Mouse (Mus musculus) embryo, embryonic 10 days (tissue): Measurements from ENCODE around the gene Ganab.
"Not testable (repeated sequence)": the region's sequence is repeated elsewhere in the genome, so short reads cannot be mapped to it uniquely, and the experiment has no call there.

ENCODE experiments used
- DNase-seq: peaks from one replicate; pipeline ENCODE4 v3.0.0-alpha.2; 2015; ENCODE audit warnings: low spot score

Ganab gene

DNA sequence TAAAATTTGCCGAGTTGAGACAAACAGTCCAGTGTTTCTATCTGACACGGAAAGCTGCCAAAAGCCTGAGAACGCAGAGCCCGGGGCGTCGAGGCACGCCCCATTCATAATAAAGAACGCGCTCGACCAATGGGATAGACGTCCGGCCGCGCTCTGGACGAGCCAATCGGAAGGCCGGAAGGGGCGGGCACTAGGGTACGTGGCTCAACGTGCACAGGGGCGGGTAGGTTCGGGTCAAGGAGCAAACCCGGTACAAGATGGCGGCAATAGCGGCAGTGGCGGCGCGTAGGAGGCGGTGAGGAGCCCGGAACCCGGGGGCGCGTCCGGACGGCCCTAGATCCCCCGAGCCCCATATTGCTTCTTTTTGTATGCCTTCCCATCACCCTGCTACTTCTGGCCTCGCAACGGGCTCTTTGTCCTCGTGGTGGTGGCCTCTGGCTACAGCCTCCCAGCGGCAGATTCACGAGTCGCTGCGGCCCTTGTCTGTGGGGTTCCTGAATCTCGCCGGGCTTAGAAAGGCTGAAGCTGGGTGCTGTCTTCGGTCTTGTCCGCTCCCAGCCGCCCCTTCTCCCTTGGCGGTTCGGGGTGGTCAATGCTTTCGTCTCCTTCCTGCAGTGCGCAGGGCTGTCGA lies at the start of gene Ganab:
Gene Ganab (plus strand): TSS at position 207 of the 631 bp plus-strand sequence.
- DNase-seq, result peak; percentile 99

- DNase-seq, result no peak
Measured at GRCm38 (mm10) chr19:8848356-8848755, 49.5 kb upstream of the Ganab start.

DNA sequence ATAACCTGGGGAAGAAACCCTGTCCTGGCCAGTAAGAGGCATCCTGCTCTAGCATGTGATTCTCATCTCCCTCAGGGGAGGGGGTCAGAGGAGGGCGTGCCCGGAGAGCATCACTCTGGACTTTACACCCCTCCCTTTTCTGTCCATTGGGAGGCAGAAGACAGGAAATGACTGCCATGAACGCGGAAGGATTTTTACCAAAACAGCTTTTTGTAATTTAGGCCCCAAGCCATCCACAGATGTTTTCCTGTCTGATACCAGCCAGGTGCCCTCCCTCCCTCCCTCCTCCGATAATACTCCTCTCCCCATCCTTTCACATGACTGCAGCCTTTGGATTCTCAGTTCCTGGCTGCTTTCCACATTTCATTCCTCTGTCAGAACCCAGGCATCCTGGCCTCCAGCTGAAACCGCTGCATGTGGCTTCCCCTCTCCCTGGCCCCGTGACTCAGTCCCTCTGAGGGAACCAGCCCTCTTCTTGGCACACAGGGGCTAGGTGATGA lies 47.4 kb upstream of the Ganab start, which contains the start of gene Lrrn4cl:
Gene Lrrn4cl (plus strand): TSS at position 367 of the 500 bp plus-strand sequence.
- DNase-seq, result peak; percentile 68

GRCm38 (mm10) chr19:8851639-8852038 lies 46.2 kb upstream of the Ganab start:
- DNase-seq, result no peak

DNA sequence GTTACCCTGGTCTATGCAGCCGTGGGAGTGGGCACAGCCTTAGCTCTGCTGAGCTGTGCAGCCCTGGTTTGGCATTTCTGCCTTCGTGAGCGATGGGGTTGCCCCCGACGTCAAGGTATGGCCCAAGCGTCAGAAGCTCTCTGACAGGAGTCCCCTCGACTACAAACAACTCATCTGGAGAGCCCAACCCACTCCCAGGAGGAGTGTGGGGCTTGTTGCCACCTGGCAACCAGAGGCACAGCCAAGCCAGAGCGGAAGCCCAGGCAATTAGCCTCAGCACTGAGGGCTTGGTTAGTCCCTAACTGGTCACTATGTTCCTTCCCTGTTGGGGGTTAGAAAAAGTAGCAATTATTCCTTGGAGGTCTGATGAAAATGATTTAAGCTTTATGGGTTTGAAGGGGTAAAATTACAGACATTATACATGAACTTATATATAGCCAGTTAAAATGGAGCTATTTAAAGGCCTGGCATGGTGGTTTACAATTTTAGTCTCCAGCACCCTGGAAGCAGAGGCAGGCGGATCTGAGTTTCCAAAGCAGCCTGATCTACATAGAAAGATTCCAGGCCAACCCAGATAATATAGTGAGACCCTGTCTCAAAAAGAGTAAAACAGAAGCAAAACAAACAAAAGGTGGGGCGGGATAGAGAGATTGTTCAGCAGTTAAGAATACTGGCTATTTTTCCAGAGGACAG lies 45.5 kb upstream of the Ganab start:
- DNase-seq, result no peak

DNA sequence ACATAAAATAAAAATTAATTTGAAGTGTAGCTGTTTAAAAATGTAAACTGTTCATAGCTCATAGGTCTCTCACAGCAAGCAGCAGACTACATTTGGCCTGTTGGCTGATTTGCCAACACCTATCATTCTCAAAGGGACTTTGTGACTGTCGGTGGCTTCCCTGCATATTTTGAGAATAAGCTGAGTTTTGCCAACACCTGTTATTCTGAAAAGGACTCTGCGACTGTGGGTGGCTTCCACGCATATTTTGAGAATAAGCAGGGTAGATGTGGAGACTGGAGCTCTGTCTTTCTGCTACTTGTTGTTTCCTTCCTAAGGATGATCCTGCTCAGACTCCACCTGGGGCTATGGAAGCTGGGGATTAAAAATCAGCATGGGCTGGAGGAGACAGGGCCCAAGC lies 44.8 kb upstream of the Ganab start:
- DNase-seq, result no peak

- peak; percentile 65 for DNase-seq
Measured at GRCm38 (mm10) chr19:8857689-8858088, 40.2 kb upstream of the Ganab start.

GRCm38 (mm10) chr19:8859018-8859417 lies 38.9 kb upstream of the Ganab start:
- peak; percentile 41 for DNase-seq

- DNase-seq, result no peak
Measured at GRCm38 (mm10) chr19:8864265-8864664, 33.6 kb upstream of the Ganab start.

- not testable (repeated sequence) for DNase-seq
Measured at GRCm38 (mm10) chr19:8870381-8870780, 27.5 kb upstream of the Ganab start.

- no peak for DNase-seq
Measured at GRCm38 (mm10) chr19:8870838-8871237, 27.0 kb upstream of the Ganab start.

DNA sequence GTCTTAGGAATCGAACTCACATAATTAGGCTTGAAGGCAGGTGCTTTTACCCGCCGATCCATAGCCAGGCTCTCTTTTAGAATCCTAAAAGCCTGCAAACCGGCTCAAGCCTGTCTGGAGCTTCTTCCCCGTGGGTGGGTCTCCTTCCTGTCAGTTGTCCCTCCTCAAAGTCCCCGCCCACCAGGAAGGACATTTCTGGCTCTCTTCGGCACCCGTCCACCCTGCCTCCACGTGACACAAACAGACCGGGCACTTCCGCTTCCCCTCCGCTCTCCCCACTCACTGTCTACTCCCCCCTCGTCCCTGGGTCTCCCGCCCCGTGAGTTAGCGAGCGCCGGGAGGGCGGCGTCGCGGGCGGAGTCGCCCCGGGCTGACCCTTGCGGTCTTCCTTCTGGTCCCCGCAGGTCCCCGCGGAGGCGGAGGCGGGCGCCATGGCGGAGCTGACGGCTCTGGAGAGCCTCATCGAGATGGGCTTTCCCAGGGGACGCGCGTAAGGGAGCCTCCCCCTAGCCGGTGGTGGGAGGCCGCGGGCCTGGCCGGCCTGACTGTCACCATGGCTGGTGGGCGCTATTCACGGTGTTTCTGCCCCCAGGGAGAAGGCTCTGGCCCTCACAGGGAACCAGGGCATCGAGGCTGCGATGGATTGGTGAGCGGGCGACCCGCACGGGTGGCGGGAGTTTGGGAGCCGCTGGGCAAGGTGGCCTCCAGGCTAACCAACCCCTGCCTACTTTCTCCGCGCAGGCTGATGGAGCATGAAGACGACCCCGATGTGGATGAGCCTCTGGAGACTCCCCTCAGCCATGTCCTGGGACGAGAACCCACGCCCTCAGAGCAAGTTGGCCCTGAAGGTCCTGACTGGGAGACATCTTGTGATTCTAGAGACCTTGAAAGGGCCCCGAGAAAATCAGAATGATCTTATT lies 26.3 kb upstream of the Ganab start, which contains the start of gene Ubxn1:
Gene Ubxn1 (plus strand): TSS at position 230 of the 920 bp plus-strand sequence.
- DNase-seq, result peak; percentile 98

- no peak for DNase-seq
Measured at GRCm38 (mm10) chr19:8872266-8872840, 25.5 kb upstream of the Ganab start.

DNA sequence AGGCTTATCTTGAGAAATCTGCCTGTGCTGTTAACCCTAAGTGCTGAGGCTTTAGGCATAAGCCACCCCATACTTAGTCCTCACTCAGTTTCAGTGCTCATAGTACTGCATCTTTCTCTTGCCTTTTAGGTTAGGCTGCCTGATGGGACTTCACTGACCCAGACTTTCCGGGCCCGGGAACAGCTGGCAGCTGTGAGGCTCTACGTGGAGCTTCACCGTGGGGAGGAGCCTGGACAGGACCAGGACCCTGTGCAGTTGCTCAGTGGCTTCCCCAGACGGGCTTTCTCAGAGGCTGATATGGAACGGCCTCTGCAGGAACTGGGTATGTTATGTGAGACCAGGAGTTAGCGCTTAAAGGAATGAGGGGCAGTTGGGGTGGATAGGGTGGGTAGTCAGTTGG lies 22.8 kb upstream of the Ganab start:
- DNase-seq, result no peak

GRCm38 (mm10) chr19:8880311-8881033 lies 17.4 kb upstream of the Ganab start, which contains the start of gene Uqcc3:
Gene Uqcc3, minus strand, starts transcription at chr19:8880923.
- peak; percentile 91 for DNase-seq

DNA sequence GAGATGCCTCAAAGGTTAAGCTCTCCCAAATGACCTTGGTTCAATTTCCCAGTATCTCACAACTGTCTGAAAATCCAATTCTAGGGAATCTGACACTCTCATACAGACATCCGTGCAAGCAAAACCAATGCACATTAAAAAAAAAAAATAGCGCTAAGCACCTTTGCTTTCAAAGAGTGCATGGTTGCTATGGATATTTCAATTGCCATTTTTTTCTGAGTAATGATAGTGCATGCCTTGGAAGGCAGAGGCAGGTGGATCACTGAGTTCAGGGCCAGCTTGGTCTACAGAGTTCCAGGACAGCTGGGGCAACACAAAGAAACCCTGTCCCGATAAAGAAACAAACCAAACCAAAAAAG lies 16.9 kb upstream of the Ganab start:
- DNase-seq, result no peak

DNA sequence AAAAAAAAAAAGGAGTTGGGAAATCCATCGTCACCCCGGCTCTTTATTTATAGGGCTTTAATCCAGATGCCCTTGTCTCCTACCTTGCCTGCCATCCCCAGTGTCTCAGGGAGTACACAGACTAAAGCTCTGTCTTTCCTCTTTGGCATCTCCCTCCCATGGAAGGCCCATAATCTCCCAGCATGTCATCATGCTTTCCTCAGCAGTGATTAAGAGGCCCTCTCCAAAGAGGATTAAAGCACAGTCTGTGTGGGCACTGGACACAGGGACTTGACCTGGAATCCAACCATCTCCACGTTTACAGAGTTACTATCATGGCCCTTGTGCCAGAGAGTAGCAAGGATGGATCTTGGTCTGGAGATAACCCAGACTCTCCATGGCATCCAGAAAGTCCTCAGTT lies 14.3 kb upstream of the Ganab start, which contains the start of the genes Lbhd1 and Gm49403:
Gene Lbhd1 (plus strand): TSS at position 117 of the 400 bp plus-strand sequence.
Gene Gm49403 (plus strand): TSS at position 315 of the 400 bp plus-strand sequence.
- no peak for DNase-seq

DNA sequence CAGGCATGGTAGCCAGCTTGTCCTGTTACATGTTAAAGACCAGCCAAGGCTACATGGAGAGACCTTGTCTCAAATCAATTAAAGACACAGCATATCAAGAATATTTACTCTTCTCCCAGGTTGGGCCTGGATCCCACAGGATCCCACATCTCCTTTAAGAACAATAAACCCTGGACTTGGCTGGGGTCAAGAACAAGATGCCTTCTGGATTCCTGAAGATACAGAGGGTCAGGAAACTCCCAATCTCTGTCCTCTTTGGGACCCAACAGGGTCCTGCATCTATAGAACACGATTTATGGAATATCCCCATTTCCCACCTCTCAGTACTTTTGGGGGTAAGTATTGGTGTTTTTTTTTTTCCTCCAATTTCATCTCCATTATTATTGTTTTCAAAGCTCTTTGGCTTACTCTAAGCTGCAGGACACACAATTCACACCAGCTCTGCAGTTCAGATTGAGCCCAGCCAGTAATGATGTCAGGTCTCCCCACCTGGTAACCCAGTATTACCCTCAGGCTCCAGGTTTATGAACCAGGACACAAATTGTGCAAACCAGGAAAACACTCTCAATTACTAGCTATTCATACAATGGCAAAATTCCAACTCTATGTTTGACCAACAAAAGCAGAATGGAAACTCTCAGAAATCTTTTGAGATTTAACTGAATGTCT lies 10.8 kb upstream of the Ganab start:
- DNase-seq, result peak; percentile 14

GRCm38 (mm10) chr19:8887585-8888463 lies 10.0 kb upstream of the Ganab start:
- peak; percentile 21 for DNase-seq
